Mouse (Mus musculus) hindbrain, embryonic 10.5 days (tissue): ENCODE data around the gene Cyth3. TPM values are rescaled to one million over a fixed set of nuclear protein-coding genes. Genes with fewer than 3 reads are reported as not detected.
A peak's percentile ranks its signal among the peaks of the same experiment; 100 is the strongest.

Experiments used
- DNase-seq: peaks from one replicate; pipeline ENCODE4 v3.0.0-alpha.2; 2017; ENCODE audit warnings: low spot score
- H3K27ac ChIP-seq: fragments of 300-500 bp; sonication (generic); 2 replicates; pipeline ENCODE4 v1.5.1; 2016; ENCODE audit warnings: mild to moderate bottlenecking, moderate library complexity
- H3K27me3 ChIP-seq: fragments of 300-500 bp; sonication (generic); 2 replicates; pipeline ENCODE4 v1.6.1; 2016; ENCODE audit warnings: mild to moderate bottlenecking; ENCODE audit not compliant: poor library complexity, insufficient read depth, severe bottlenecking
- H3K36me3 ChIP-seq: fragments of 300-500 bp; sonication (generic); 2 replicates; pipeline ENCODE4 v1.6.1; 2016; ENCODE audit warnings: mild to moderate bottlenecking, moderate library complexity
- H3K4me1 ChIP-seq: fragments of 300-500 bp; sonication (generic); replicated peaks from 2 replicates; pipeline ENCODE4 v1.6.1; 2016; ENCODE audit warnings: mild to moderate bottlenecking
- H3K4me3 ChIP-seq: fragments of 300-500 bp; sonication (generic); 2 replicates; pipeline ENCODE4 v1.5.1; 2016; ENCODE audit warnings: mild to moderate bottlenecking, moderate library complexity
- H3K9me3 ChIP-seq: fragments of 300-500 bp; sonication (generic); 2 replicates; pipeline ENCODE4 v1.6.1; 2016; ENCODE audit warnings: mild to moderate bottlenecking, moderate library complexity
- WGBS: fragments of 180-500 bp; shearing (Covaris S2); methylation state at CpG from one replicate; pipeline ENCODE4 v1.1.7; 2016; 5-methylcytosine and 5-hydroxymethylcytosine counted together
- polyA plus RNA-seq: library from polyadenylated mRNA; unstranded; fragments of >200 nt; fragmentation: Nextera tagmentation; extraction: Ambion mirVana; gene quantifications from 2 replicates; pipeline ENCODE4 v1.2.1, GENCODE M21; 2016

The Cyth3 gene
- 33.6 and 36.4 TPM in 2 replicates for polyA plus RNA-seq

GRCm38 (mm10) chr5:143621893-143622622 is at the start of gene Cyth3:
Cyth3 (plus strand) TSS chr5:143622447.
- Histone ChIP-seq H3K27me3 (no peaks in the 10 kb centered on the region), H3K4me3 (peak within 1 kb of the TSS; percentile 89), H3K4me1 (peaks cover 29% of the 10 kb centered on the region), H3K27ac (peak within 1 kb of the TSS; percentile 95), H3K36me3 (no peaks in the 10 kb centered on the region), H3K9me3 (no peaks in the 10 kb centered on the region)
- WGBS: 8% methylated on average over 46 of the region's 46 CpGs
- peak; percentile 95 for DNase-seq

GRCm38 (mm10) chr5:143573067-143573466 is 49.2 kb upstream of the Cyth3 start:
- Histone ChIP-seq H3K27me3 (no peaks in the 10 kb centered on the region), H3K4me1 (no peaks in the 10 kb centered on the region), H3K4me3 (no peak overlapping the region), H3K9me3 (peaks cover 3% of the 10 kb centered on the region; the same call in 1 of the 2 replicates), H3K36me3 (no peaks in the 10 kb centered on the region), H3K27ac (no peak overlapping the region)
- DNase-seq: no peak
- WGBS: 89% methylated on average over 4 of the region's 4 CpGs

GRCm38 (mm10) chr5:143574261-143575178 is 47.7 kb upstream of the Cyth3 start:
- no peaks in the 10 kb centered on the region for H3K4me1 ChIP-seq
- H3K36me3 ChIP-seq: no peaks in the 10 kb centered on the region
- H3K27ac ChIP-seq: no peak overlapping the region
- no peaks in the 10 kb centered on the region for H3K27me3 ChIP-seq
- peaks cover 3% of the 10 kb centered on the region; the same call in 1 of the 2 replicates for H3K9me3 ChIP-seq
- WGBS: 88% methylated on average over 19 of the region's 19 CpGs
- no peak overlapping the region for H3K4me3 ChIP-seq
- DNase-seq: no peak

- 88% methylated on average over 10 of the region's 10 CpGs for WGBS
Observed at GRCm38 (mm10) chr5:143579537-143580203, 42.6 kb upstream of the Cyth3 start.

GRCm38 (mm10) chr5:143580982-143581381 is 41.3 kb upstream of the Cyth3 start:
- Histone ChIP-seq H3K9me3 (0 out of 2 replicates have a peak, but pooled peaks cover 2% of the 10 kb centered on the region), H3K4me1 (no peaks in the 10 kb centered on the region), H3K4me3 (no peak overlapping the region), H3K27ac (no peak overlapping the region), H3K27me3 (no peaks in the 10 kb centered on the region), H3K36me3 (no peaks in the 10 kb centered on the region)
- DNase-seq: no peak
- WGBS: 86% methylated on average over 2 of the region's 2 CpGs

More at GRCm38 (mm10) chr5:143579537-143580203, 42.6 kb upstream of the Cyth3 start:
- Histone ChIP-seq H3K4me1 (no peaks in the 10 kb centered on the region), H3K9me3 (0 out of 2 replicates have a peak, but pooled peaks cover 2% of the 10 kb centered on the region), H3K27ac (no peak overlapping the region), H3K36me3 (no peaks in the 10 kb centered on the region), H3K4me3 (no peak overlapping the region), H3K27me3 (no peaks in the 10 kb centered on the region)
- no peak for DNase-seq

- Histone ChIP-seq H3K9me3 (0 out of 2 replicates have a peak, but pooled peaks cover 2% of the 10 kb centered on the region), H3K36me3 (no peaks in the 10 kb centered on the region), H3K4me3 (no peak overlapping the region), H3K27me3 (no peaks in the 10 kb centered on the region), H3K4me1 (no peaks in the 10 kb centered on the region), H3K27ac (no peak overlapping the region)
- WGBS: 86% methylated on average over 8 of the region's 8 CpGs
- no peak for DNase-seq
Observed at GRCm38 (mm10) chr5:143581874-143582273, 40.4 kb upstream of the Cyth3 start.

- DNase-seq: no peak
- Histone ChIP-seq H3K36me3 (no peaks in the 10 kb centered on the region), H3K9me3 (0 out of 2 replicates have a peak, but pooled peaks cover 2% of the 10 kb centered on the region), H3K4me1 (no peaks in the 10 kb centered on the region), H3K27me3 (no peaks in the 10 kb centered on the region), H3K4me3 (no peak overlapping the region), H3K27ac (no peak overlapping the region)
- 93% methylated on average over 10 of the region's 10 CpGs for WGBS
Observed at GRCm38 (mm10) chr5:143583081-143583480, 39.2 kb upstream of the Cyth3 start.

GRCm38 (mm10) chr5:143584982-143585381 is 37.3 kb upstream of the Cyth3 start:
- no peak for DNase-seq
- 87% methylated on average over 5 of the region's 5 CpGs for WGBS
- no peaks in the 10 kb centered on the region for H3K36me3 ChIP-seq
- H3K27ac ChIP-seq: no peak overlapping the region
- peaks cover 7% of the 10 kb centered on the region for H3K4me1 ChIP-seq
- H3K4me3 ChIP-seq: no peak overlapping the region
- no peaks in the 10 kb centered on the region for H3K27me3 ChIP-seq
- 0 out of 2 replicates have a peak, but pooled peaks cover 2% of the 10 kb centered on the region for H3K9me3 ChIP-seq

- H3K4me3 ChIP-seq: no peak overlapping the region
- H3K27me3 ChIP-seq: no peaks in the 10 kb centered on the region
- 0 out of 2 replicates have a peak, but pooled peaks cover 2% of the 10 kb centered on the region for H3K9me3 ChIP-seq
- 92% methylated on average over 8 of the region's 8 CpGs for WGBS
- no peak overlapping the region for H3K27ac ChIP-seq
- peaks cover 7% of the 10 kb centered on the region for H3K4me1 ChIP-seq
- no peak for DNase-seq
- no peaks in the 10 kb centered on the region for H3K36me3 ChIP-seq
Observed at GRCm38 (mm10) chr5:143586386-143586785, 35.9 kb upstream of the Cyth3 start.

GRCm38 (mm10) chr5:143589108-143589507 is 33.1 kb upstream of the Cyth3 start:
- DNase-seq: no peak
- peaks cover 7% of the 10 kb centered on the region for H3K4me1 ChIP-seq
- H3K27ac ChIP-seq: no peak overlapping the region
- 53% methylated on average over 17 of the region's 17 CpGs for WGBS
- no peaks in the 10 kb centered on the region for H3K9me3 ChIP-seq
- H3K36me3 ChIP-seq: no peaks in the 10 kb centered on the region
- H3K27me3 ChIP-seq: no peaks in the 10 kb centered on the region
- H3K4me3 ChIP-seq: no peak overlapping the region

- no peak for DNase-seq
- H3K9me3 ChIP-seq: no peaks in the 10 kb centered on the region
- no peaks in the 10 kb centered on the region for H3K27me3 ChIP-seq
- H3K4me3 ChIP-seq: no peak overlapping the region
- peaks cover 7% of the 10 kb centered on the region for H3K4me1 ChIP-seq
- H3K36me3 ChIP-seq: no peaks in the 10 kb centered on the region
- no peak overlapping the region for H3K27ac ChIP-seq
- WGBS: 71% methylated on average over 5 of the region's 5 CpGs
Observed at GRCm38 (mm10) chr5:143592926-143593325, 29.3 kb upstream of the Cyth3 start.

GRCm38 (mm10) chr5:143593563-143594146 is 28.6 kb upstream of the Cyth3 start:
- no peaks in the 10 kb centered on the region for H3K36me3 ChIP-seq
- no peak overlapping the region for H3K4me3 ChIP-seq
- H3K9me3 ChIP-seq: no peaks in the 10 kb centered on the region
- DNase-seq: no peak
- 93% methylated on average over 11 of the region's 11 CpGs for WGBS
- peaks cover 7% of the 10 kb centered on the region for H3K4me1 ChIP-seq
- no peak overlapping the region for H3K27ac ChIP-seq
- no peaks in the 10 kb centered on the region for H3K27me3 ChIP-seq
